Mouse (Mus musculus): ENCODE results near the gene Ndufaf8. TPM values are rescaled to one million over a fixed set of nuclear protein-coding genes. Genes with fewer than 3 reads are reported as not detected.

Gene Ndufaf8
- polyA plus RNA-seq (2021; fragmentation: Nextera tagmentation) = 165 and 202 TPM in 2 replicates
- long read RNA-seq, experiment 1, transcript Ndufaf8-201 (3 exons, 781 nt) = major isoform, 18 of 24 reads
- long read RNA-seq, experiment 1, partial matches to known transcripts = 2 of 24 reads
- long read RNA-seq, experiment 1, other reads (novel, unspliced or antisense) = 2 of 24 reads
- long read RNA-seq, experiment 2, transcript Ndufaf8-203 (2 exons, 401 nt) = minor isoform, 27 of 119 reads
- long read RNA-seq, experiment 2, transcript Ndufaf8-201 (3 exons, 781 nt) = major isoform, 90 of 119 reads
- long read RNA-seq, experiment 2, partial matches to known transcripts = 0 of 119 reads
- long read RNA-seq, experiment 2, other reads (novel, unspliced or antisense) = 2 of 119 reads

DNA sequence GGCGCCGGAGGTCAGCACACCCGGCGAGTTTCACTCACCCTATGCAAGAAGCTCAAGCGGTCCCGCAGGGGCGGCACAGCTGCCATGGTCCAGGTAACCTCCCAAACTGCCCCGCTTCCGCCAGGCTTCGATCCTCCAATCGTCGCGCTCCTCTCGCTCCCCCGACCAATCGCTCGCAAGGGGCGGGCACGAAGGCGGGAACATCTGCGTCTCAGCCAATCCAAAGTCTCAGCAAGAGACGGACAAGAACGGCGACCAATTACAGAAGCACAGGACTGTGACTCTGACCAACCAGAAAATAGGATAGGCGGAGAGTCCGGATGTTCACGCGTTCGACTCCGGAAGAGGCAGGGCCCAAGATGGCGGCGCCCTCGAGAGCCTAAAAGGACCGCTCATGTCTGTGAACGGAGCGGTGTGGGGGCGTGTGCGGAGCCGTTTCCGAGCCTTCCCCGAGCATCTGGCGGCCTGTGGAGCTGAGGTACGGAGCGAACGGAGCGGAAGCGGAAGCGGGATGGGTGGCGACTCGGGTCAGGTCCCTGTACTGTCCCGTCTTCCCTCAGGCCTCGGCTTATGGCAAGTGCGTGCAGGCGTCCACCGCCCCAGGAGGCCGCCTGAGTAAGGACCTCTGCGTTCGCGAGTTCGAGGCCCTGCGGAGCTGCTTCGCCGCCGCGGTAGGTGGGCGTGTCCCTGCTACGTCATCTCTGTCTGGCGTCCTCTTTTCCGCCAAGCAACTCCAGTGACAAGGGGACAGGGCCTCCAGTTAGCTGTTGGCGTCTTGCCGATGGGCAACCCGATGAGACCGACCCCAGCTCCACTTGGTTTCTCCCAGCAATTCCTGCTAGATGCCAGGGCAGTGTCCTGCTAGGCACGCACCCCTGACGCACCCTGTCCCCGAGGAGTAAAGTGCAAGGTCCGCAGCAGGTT lies at the start of gene Ndufaf8, which contains the start of gene Tepsin:
Gene Ndufaf8, plus strand, starts transcription at position 341 of the 924 bp plus-strand sequence.
Gene Tepsin, minus strand, starts transcription at position 144 of the 924 bp plus-strand sequence.

DNA sequence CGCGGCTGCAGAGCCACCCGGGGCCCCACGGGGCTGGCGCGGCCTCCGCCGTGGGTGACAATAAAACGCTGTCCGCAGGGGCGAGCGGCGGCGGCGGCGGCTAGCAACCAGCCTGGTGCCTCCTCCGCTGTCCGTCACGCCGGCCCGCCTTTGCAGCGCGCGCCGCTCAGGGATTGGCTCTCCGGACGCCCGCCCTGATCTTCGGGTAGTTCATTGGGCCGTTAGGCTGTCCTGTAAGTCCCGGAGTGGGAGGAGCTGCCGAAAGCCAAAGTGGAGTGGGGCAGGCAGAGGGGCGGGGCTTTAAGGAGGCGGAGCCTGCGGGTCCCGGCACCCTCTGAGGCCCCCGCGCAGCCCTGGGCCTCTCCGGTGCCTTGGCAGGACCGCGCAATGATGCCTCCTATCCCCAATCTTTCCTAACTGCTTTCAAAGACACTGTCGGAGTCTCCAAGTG lies 12.0 kb upstream of the Ndufaf8 start, which contains the start of gene Cep131:
Gene Cep131, minus strand, starts transcription at position 126 of the 451 bp plus-strand sequence.

Other genes with a start within 250 kb of the Ndufaf8 start
- 49.5 and 60.7 TPM in 2 replicates for gene Chmp6, start 185.5 kb upstream of the Ndufaf8 start, polyA plus RNA-seq (2021; fragmentation: Nextera tagmentation)
- 185 and 188 TPM in 2 replicates for gene Baiap2, start 156.2 kb upstream of the Ndufaf8 start, polyA plus RNA-seq (2021; fragmentation: Nextera tagmentation)
- gene Aatk, start 51.8 kb upstream of the Ndufaf8 start, polyA plus RNA-seq (2021; fragmentation: Nextera tagmentation) = 26.6 and 46.7 TPM in 2 replicates
- gene Cep131, start 12.1 kb upstream of the Ndufaf8 start, polyA plus RNA-seq (2021; fragmentation: Nextera tagmentation) = 8.2 and 8.4 TPM in 2 replicates
- 8.2 and 8.5 TPM in 2 replicates for gene Tepsin, start 197 bp upstream of the Ndufaf8 start, polyA plus RNA-seq (2021; fragmentation: Nextera tagmentation)
- 26.4 and 28.9 TPM in 2 replicates for gene Slc38a10, start 52.4 kb downstream of the Ndufaf8 start, polyA plus RNA-seq (2021; fragmentation: Nextera tagmentation)
- 1.2 and 8.2 TPM in 2 replicates for gene Bahcc1, start 134.0 kb downstream of the Ndufaf8 start, polyA plus RNA-seq (2021; fragmentation: Nextera tagmentation)
- 2,011 and 2,306 TPM in 2 replicates for gene Actg1, start 249.6 kb downstream of the Ndufaf8 start, polyA plus RNA-seq (2021; fragmentation: Nextera tagmentation)